In genomic region chr2:134527419-134528114, GRCm38 (mm10) we compare ENCODE assay signal across 9 mouse cellular contexts. TPM values are rescaled to one million over a fixed set of nuclear protein-coding genes. Genes with fewer than 3 reads are reported as not detected.
DNase-seq lines count a peak whose midpoint lies in the region; ATAC-seq lines count a peak whose summit lies in the region.
"Had no signal": no experiment of that assay in that cellular context is flagged by ENCODE, and none has a peak within 500 bp of the region (broad histone marks: within the 10 kb centered on the region; RNA-seq: fewer than 3 reads in every experiment).

No protein-coding gene starts in this region.

- H3K4me2 ChIP-seq in forebrain, embryonic 11.5 days (ENCODE audit: low read depth, low read length, severe bottlenecking): no peak overlapping the region

- H3K9me3 ChIP-seq in forebrain, embryonic 10.5 days: no peaks in the 10 kb centered on the region
- no peaks in the 10 kb centered on the region for H3K9me3 ChIP-seq in forebrain, embryonic 11.5 days (ENCODE audit: control insufficient read depth, low read length)

- no peak for DNase-seq in forebrain, embryonic 10.5 days (ENCODE audit: extremely low spot score, low spot score)
- no peak for DNase-seq in forebrain, embryonic 11.5 days (ENCODE audit: low spot score)
- peak; percentile 14 for DNase-seq in c-Kit-positive CD71-negative TER-119-negative erythroid progenitor cells, embryonic 14.5 days (ENCODE audit: low read depth)
- peak; percentile 47 for DNase-seq in lung, postnatal 10 days
- DNase-seq in B cell, adult 2 months: no peak
- no peak for DNase-seq in adipocyte (ENCODE audit: low spot score)
- no peak for DNase-seq in thymus, adult 18-20 months

- no peak overlapping the region for H3K9ac ChIP-seq in forebrain, embryonic 11.5 days (ENCODE audit: low read length)

- WGBS in forebrain, embryonic 10.5 days: 72% methylated on average over 11 of the region's 11 CpGs
- 79% methylated on average over 11 of the region's 11 CpGs for WGBS in forebrain, embryonic 11.5 days

- H3K27ac ChIP-seq in forebrain, embryonic 10.5 days: peak overlapping the region; percentile 51; the same call in 1 of the 2 replicates
- no peak overlapping the region for H3K27ac ChIP-seq in forebrain, embryonic 11.5 days (ENCODE audit: low read depth, low read length)

- no peaks in the 10 kb centered on the region for H3K27me3 ChIP-seq in forebrain, embryonic 10.5 days (ENCODE audit: poor library complexity, severe bottlenecking)
- H3K27me3 ChIP-seq in forebrain, embryonic 11.5 days (ENCODE audit: control insufficient read depth, insufficient read depth, low read length): no peaks in the 10 kb centered on the region

- H3K4me3 ChIP-seq in forebrain, embryonic 10.5 days: no peak overlapping the region
- H3K4me3 ChIP-seq in forebrain, embryonic 11.5 days (ENCODE audit: low read depth, low read length): no peak overlapping the region

- H3K36me3 ChIP-seq in forebrain, embryonic 10.5 days (replicated peaks): no peaks in the 10 kb centered on the region
- no peaks in the 10 kb centered on the region for H3K36me3 ChIP-seq in forebrain, embryonic 11.5 days (ENCODE audit: control insufficient read depth, insufficient read depth, low read length)

- peaks cover 10% of the 10 kb centered on the region; the same call in 1 of the 2 replicates for H3K4me1 ChIP-seq in forebrain, embryonic 10.5 days
- H3K4me1 ChIP-seq in forebrain, embryonic 11.5 days (replicated peaks; ENCODE audit: control insufficient read depth, insufficient read depth, low read length): no peaks in the 10 kb centered on the region

- no peak for ATAC-seq in forebrain, embryonic 11.5 days (replicated peaks; ENCODE audit: low FRiP score)
- ATAC-seq in hematopoietic stem cell, adult 5-6 weeks (replicated peaks in 1 of 2; ENCODE audit: insufficient read depth in 1 of 2, low FRiP score in 2 of 2, low TSS enrichment in 1 of 2, low read depth in 1 of 2, poor library complexity in 2 of 2, severe bottlenecking in 2 of 2): peak; percentile 95 to 96

RNA-seq across cellular contexts. Expression of gene Hao1, which starts 26.6 kb away (rescaled TPM):
- not detected in 2 replicates for polyA plus RNA-seq in forebrain, embryonic 10.5 days (2016; fragmentation: Nextera tagmentation; extraction: Ambion mirVana)
- polyA plus RNA-seq in forebrain, embryonic 11.5 days (2014; fragmentation: Nextera tagmentation; extraction: Ambion mirVana): not detected in 2 replicates
- total RNA-seq in hematopoietic stem cell, adult 5-6 weeks (2017): not detected in 2 replicates
- polyA plus RNA-seq: small intestine, adult 2 months had no signal

Comparison
In these comparisons a context has a peak if more than half of its experiments do, and no peak if none do; other contexts are left out.
1. DNase-seq: peak in c-Kit-positive CD71-negative TER-119-negative erythroid progenitor cells, embryonic 14.5 days (single experiment) and lung, postnatal 10 days (single experiment); none in forebrain, embryonic 10.5 days (single experiment), forebrain, embryonic 11.5 days (single experiment), B cell, adult 2 months (0 of 2), adipocyte (single experiment) and thymus, adult 18-20 months (0 of 2).